Mouse (Mus musculus) MEL (cell line): Measurements from ENCODE around the gene Misp. TPM values are rescaled to one million over a fixed set of nuclear protein-coding genes. Genes with fewer than 3 reads are reported as not detected.

Source experiments
- DNase-seq: peaks from one replicate; pipeline ENCODE4 v3.0.0; 2011; ENCODE audit warnings: low read depth, low spot score
- H3K27ac ChIP-seq: 2 replicates; pipeline ENCODE4 v1.5.1; 2012; ENCODE audit warnings: low read depth, mild to moderate bottlenecking, control low read depth, low read length, moderate library complexity; ENCODE audit not compliant: control insufficient read depth
- H3K27me3 ChIP-seq, 2 experiments: fragments of 150-350 bp in 1 of 2; sonication (generic) in 1 of 2; 2 replicates each; pipeline ENCODE4 v1.6.1; 2012; ENCODE audit warnings: low read length in 2 of 2, mild to moderate bottlenecking in 2 of 2, improper control_type of control experiment in 1 of 2, moderate library complexity in 1 of 2; ENCODE audit not compliant: insufficient read depth in 2 of 2, control insufficient read depth in 1 of 2
- H3K36me3 ChIP-seq, 2 experiments: 2 replicates each; pipeline ENCODE4 v1.6.1; 2012 to 2014; ENCODE audit warnings: low read length in 2 of 2, improper control_type of control experiment in 1 of 2, inconsistent platforms in 1 of 2, mild to moderate bottlenecking in 1 of 2; ENCODE audit not compliant: insufficient read depth in 2 of 2, control insufficient read depth in 1 of 2
- H3K4me1 ChIP-seq, 2 experiments: fragments of 150-350 bp in 1 of 2; sonication (generic) in 1 of 2; 2 replicates each; pipeline ENCODE4 v1.6.1; 2012; ENCODE audit warnings: low read length in 2 of 2, improper control_type of control experiment in 1 of 2, mild to moderate bottlenecking in 1 of 2; ENCODE audit not compliant: insufficient read depth in 2 of 2, control insufficient read depth in 1 of 2
- H3K4me3 ChIP-seq, 2 experiments: fragments of 150-350 bp in 1 of 2; sonication (generic) in 1 of 2; 2 replicates each; pipeline ENCODE4 v1.5.1; 2012; ENCODE audit warnings: low read depth in 2 of 2, low read length in 2 of 2, mild to moderate bottlenecking in 2 of 2, moderate library complexity in 2 of 2, control low read depth in 1 of 2, improper control_type of control experiment in 1 of 2; ENCODE audit not compliant: control insufficient read depth in 1 of 2, insufficient read depth in 1 of 2
- H3K79me2 ChIP-seq: 2 replicates; pipeline ENCODE4 v1.6.1; 2012; ENCODE audit warnings: mild to moderate bottlenecking, low read length, moderate library complexity; ENCODE audit not compliant: control insufficient read depth, poor library complexity, insufficient read depth
- H3K9ac ChIP-seq: 2 replicates; pipeline ENCODE4 v1.6.1; 2012; ENCODE audit warnings: low read depth, mild to moderate bottlenecking, control low read depth, low read length, moderate library complexity; ENCODE audit not compliant: control insufficient read depth, poor library complexity, severe bottlenecking
- H3K9me3 ChIP-seq: fragments of 150-350 bp; sonication (generic); replicated peaks from 2 replicates; pipeline ENCODE4 v1.6.1; 2012; ENCODE audit warnings: mild to moderate bottlenecking, low read length, improper control_type of control experiment, moderate library complexity; ENCODE audit not compliant: insufficient read depth
- CHD1 ChIP-seq: IDR thresholded peaks from 2 replicates; pipeline ENCODE4 v1.6.1; 2012; ENCODE audit warnings: low read depth, mild to moderate bottlenecking, inconsistent platforms, low read length, improper control_type of control experiment
- CHD2 ChIP-seq: IDR thresholded peaks from 2 replicates; pipeline ENCODE4 v1.6.1; 2011; ENCODE audit warnings: low read length, improper control_type of control experiment
- EP300 ChIP-seq, 2 experiments: IDR thresholded peaks; 2 replicates each; pipeline ENCODE4 v1.6.1; 2011; ENCODE audit warnings: improper control_type of control experiment in 2 of 2, low read length in 2 of 2, low read depth in 1 of 2, mild to moderate bottlenecking in 1 of 2
- ETS1 ChIP-seq: IDR thresholded peaks from 2 replicates; pipeline ENCODE4 v1.6.1; 2012; ENCODE audit warnings: low read depth, mild to moderate bottlenecking, inconsistent platforms, low read length, improper control_type of control experiment, moderate library complexity
- GABPA ChIP-seq: IDR thresholded peaks from 2 replicates; pipeline ENCODE4 v1.6.1; 2012; ENCODE audit warnings: low read depth, mild to moderate bottlenecking, inconsistent platforms, low read length, improper control_type of control experiment, moderate library complexity
- GATA1 ChIP-seq: IDR thresholded peaks from 2 replicates; pipeline ENCODE4 v1.6.1; 2011; ENCODE audit warnings: low read depth, low read length, improper control_type of control experiment
- HCFC1 ChIP-seq: IDR thresholded peaks from 2 replicates; pipeline ENCODE4 v1.6.1; 2012; ENCODE audit warnings: low read depth, mild to moderate bottlenecking, inconsistent platforms, low read length, improper control_type of control experiment, moderate library complexity
- MAZ ChIP-seq: IDR thresholded peaks from 2 replicates; pipeline ENCODE4 v1.6.1; 2012; ENCODE audit warnings: low read depth, mild to moderate bottlenecking, inconsistent platforms, low read length, improper control_type of control experiment
- MYB ChIP-seq: IDR thresholded peaks from 2 replicates; pipeline ENCODE4 v1.6.1; 2011; ENCODE audit warnings: mild to moderate bottlenecking, low read depth, low read length, improper control_type of control experiment
- MYC ChIP-seq: IDR thresholded peaks from 2 replicates; pipeline ENCODE4 v1.6.1; 2011; ENCODE audit warnings: low read depth, mild to moderate bottlenecking, low read length, improper control_type of control experiment, moderate library complexity
- NELFE ChIP-seq: IDR thresholded peaks from 2 replicates; pipeline ENCODE4 v1.6.1; 2011; ENCODE audit warnings: low read depth, low read length, improper control_type of control experiment
- RCOR1 ChIP-seq: IDR thresholded peaks from 2 replicates; pipeline ENCODE4 v1.6.1; 2012; ENCODE audit warnings: low read depth, mild to moderate bottlenecking, inconsistent platforms, low read length, improper control_type of control experiment
- ZMIZ1 ChIP-seq: IDR thresholded peaks from 2 replicates; pipeline ENCODE4 v1.6.1; 2012; ENCODE audit warnings: low read depth, mild to moderate bottlenecking, inconsistent platforms, low read length, improper control_type of control experiment, moderate library complexity
- ZNF384 ChIP-seq: IDR thresholded peaks from 2 replicates; pipeline ENCODE4 v1.6.1; 2012; ENCODE audit warnings: low read depth, mild to moderate bottlenecking, inconsistent platforms, low read length, improper control_type of control experiment
- polyA plus RNA-seq, 2 experiments: library from polyadenylated mRNA; stranded (reverse) in 1 of 2; unstranded in 1 of 2; fragments of >175 nt in 1 of 2; fragments of >200 nt in 1 of 2; gene quantifications; 2 replicates each; pipeline versions ENCODE4 v1.2.1 to v1.2.4; 2012; ENCODE audit warnings: low replicate concordance in 2 of 2, low read depth in 1 of 2; ENCODE audit not compliant: insufficient read length in 2 of 2, insufficient read depth in 1 of 2, missing spikeins in 1 of 2
- total RNA-seq: library from RNA; depleted of rRNA; stranded (reverse); fragments of 300-350 nt; gene quantifications from 2 replicates; pipeline ENCODE4 v1.2.3, GENCODE M21; 2012

Misp gene
- total and polyA plus RNA-seq, 3 experiments, result not detected

- no peaks in the 10 kb centered on the region for H3K9me3 ChIP-seq
- no peaks in the 10 kb centered on the region for H3K27me3 ChIP-seq
- H3K36me3 ChIP-seq, result peaks cover 3 to 27% of the 10 kb centered on the region in 2 experiments
- H3K9ac ChIP-seq, result peak overlapping the region; percentile 85
- H3K79me2 ChIP-seq, result peaks cover 51% of the 10 kb centered on the region
- H3K4me3 ChIP-seq, result peak overlapping the region; percentile 57 to 62
- H3K4me1 ChIP-seq, result peaks cover 5 to 37% of the 10 kb centered on the region in 2 experiments
- DNase-seq, result no peak
- peak overlapping the region; percentile 96 for H3K27ac ChIP-seq
- TF ChIP-seq GABPA (no peak), ZMIZ1 (no peak), RCOR1 (no peak), GATA1 (0 out of 2 replicates have a peak, but pooled peaks have one; percentile 35), ZNF384 (no peak), MYB (no peak), CHD2 (no peak), HCFC1 (no peak)
Observed at GRCm38 (mm10) chr10:79852827-79853226, 32.0 kb downstream of the Misp start.

GRCm38 (mm10) chr10:79853392-79853791, 32.6 kb downstream of the Misp start:
- Histone ChIP-seq H3K79me2 (peaks cover 56% of the 10 kb centered on the region), H3K9me3 (no peaks in the 10 kb centered on the region), H3K36me3 (peaks cover 3 to 32% of the 10 kb centered on the region in 2 experiments), H3K27me3 (no peaks in the 10 kb centered on the region), H3K4me1 (peaks cover 5 to 42% of the 10 kb centered on the region in 2 experiments), H3K9ac (peak overlapping the region; percentile 85), H3K4me3 (peak overlapping the region; percentile 57 to 62), H3K27ac (peak overlapping the region; percentile 96)
- peak; percentile 88 for DNase-seq
- TF ChIP-seq MYC (no peak), HCFC1 (peak; percentile 13; the same call in 1 of the 2 replicates), ZMIZ1 (peak; percentile 48; the same call in 1 of the 2 replicates), ETS1 (no peak), ZNF384 (peak; percentile 75), EP300 (IDR thresholded peaks at IDR 0.05; ENCODE audit: low read depth in 1 of 2, low read length in 2 of 2) (0 out of 4 replicates have a peak, but pooled peaks of 1 of the 2 experiments have one; percentile 5), MAZ (peak; percentile 20; the same call in 1 of the 2 replicates), NELFE (peak; percentile 46; the same call in 1 of the 2 replicates), CHD1 (peak; percentile 96; the same call in 1 of the 2 replicates)
